Mouse (Mus musculus): ENCODE measurements at regions not wholly inside any gene's neighbourhood (a gene's known extent, or its start where the extent isn't known, plus 50 kb on each side); places are given as distances from the start of the nearest gene placed in this dataset.

DNA sequence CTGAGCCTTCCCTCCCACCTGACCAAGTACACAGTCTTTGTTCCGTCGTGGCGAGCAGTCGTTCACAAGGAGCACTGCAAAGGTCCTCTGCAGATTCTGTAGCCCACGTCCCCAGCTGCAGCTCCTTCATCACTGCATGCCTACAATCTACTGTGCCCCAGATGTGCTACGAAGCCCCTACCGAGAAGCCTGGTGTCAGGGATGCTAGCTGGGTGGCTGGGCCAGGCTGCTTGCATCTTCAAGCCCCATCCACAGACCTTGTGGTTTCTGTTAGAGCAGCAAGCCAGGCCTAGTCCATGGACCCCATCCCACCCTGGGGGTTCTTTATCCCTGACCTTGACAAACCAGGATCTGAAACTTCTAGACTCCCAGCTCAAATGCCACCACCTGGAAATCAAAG lies 266.3 kb upstream of the 3110018I06Rik start:
- Histone ChIP-seq H3K4me1 (ENCODE audit: control insufficient read depth in 2 of 2, insufficient read depth in 2 of 2, low read length in 2 of 2, poor library complexity in 1 of 2) (no peaks in the 10 kb centered on the region), H3K27ac (ENCODE audit: insufficient read depth, low read depth, low read length, poor library complexity, severe bottlenecking) (no peak overlapping the region), H3K36me3 (ENCODE audit: control insufficient read depth, insufficient read depth, low read length, poor library complexity, severe bottlenecking) (no peaks in the 10 kb centered on the region), H3K9ac (ENCODE audit: insufficient read depth, low read depth, low read length, poor library complexity, severe bottlenecking) (no peak overlapping the region), H3K9me3 (ENCODE audit: control insufficient read depth, insufficient read depth, low read depth, low read length) (no peaks in the 10 kb centered on the region), H3K4me3 (ENCODE audit: insufficient read depth in 1 of 2, low read depth in 1 of 2, low read length in 2 of 2, poor library complexity in 1 of 2, severe bottlenecking in 1 of 2) (no peak overlapping the region)
- DNase-seq (ENCODE audit: low read depth, low spot score) = no peak
- no peak for TF ChIP-seq HCFC1 (IDR thresholded peaks at IDR 0.05; ENCODE audit: borderline replicate concordance, insufficient read depth, low read length)
- no peak for TF ChIP-seq CHD2 (IDR thresholded peaks at IDR 0.05; ENCODE audit: low read depth, low read length)
- no peak for TF ChIP-seq ZC3H11A (IDR thresholded peaks at IDR 0.05; ENCODE audit: borderline replicate concordance, low read depth, low read length)
- no peak for TF ChIP-seq ZNF384 (IDR thresholded peaks at IDR 0.05; ENCODE audit: low read depth, low read length)
- no peak for TF ChIP-seq MAFK (IDR thresholded peaks at IDR 0.05; ENCODE audit: insufficient read depth, low read depth, low read length)
- in situ Hi-C loops (cut with MboI; ENCODE audit: low sequenced_read_pairs in 2 of 2, unreplicated experiment in 2 of 2) = no loop called here

DNA sequence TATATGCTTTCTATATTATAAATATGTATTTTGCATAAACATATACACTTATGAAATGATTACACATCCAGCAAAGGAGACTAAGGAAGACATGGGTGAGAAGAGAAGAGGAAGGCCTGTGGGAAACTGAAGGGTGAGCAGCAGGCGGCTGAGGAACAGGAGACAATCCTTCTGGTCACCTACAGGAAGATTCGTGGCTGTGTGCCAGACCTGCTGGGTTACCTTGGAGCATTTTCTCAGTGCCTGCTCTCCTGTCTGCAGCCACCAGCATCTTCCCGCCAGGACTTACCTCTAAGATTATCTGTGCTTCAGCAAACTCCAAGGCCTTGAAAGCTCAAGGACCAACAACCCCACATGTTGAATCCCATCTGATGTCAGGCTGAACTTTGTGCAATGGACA lies 258.3 kb upstream of the 3110018I06Rik start:
- in situ Hi-C loops (cut with MboI; ENCODE audit: low sequenced_read_pairs in 2 of 2, unreplicated experiment in 2 of 2) = no loop called here
- TF ChIP-seq ZC3H11A (IDR thresholded peaks at IDR 0.05; ENCODE audit: borderline replicate concordance, low read depth, low read length) (no peak), HCFC1 (IDR thresholded peaks at IDR 0.05; ENCODE audit: borderline replicate concordance, insufficient read depth, low read length) (no peak), CHD2 (IDR thresholded peaks at IDR 0.05; ENCODE audit: low read depth, low read length) (no peak), MAFK (IDR thresholded peaks at IDR 0.05; ENCODE audit: insufficient read depth, low read depth, low read length) (no peak), ZNF384 (IDR thresholded peaks at IDR 0.05; ENCODE audit: low read depth, low read length) (no peak)
- no peak for DNase-seq (ENCODE audit: low read depth, low spot score)
- Histone ChIP-seq H3K9ac (ENCODE audit: insufficient read depth, low read depth, low read length, poor library complexity, severe bottlenecking) (no peak overlapping the region), H3K4me3 (ENCODE audit: insufficient read depth in 1 of 2, low read depth in 1 of 2, low read length in 2 of 2, poor library complexity in 1 of 2, severe bottlenecking in 1 of 2) (no peak overlapping the region), H3K27ac (ENCODE audit: insufficient read depth, low read depth, low read length, poor library complexity, severe bottlenecking) (no peak overlapping the region), H3K4me1 (ENCODE audit: control insufficient read depth in 2 of 2, insufficient read depth in 2 of 2, low read length in 2 of 2, poor library complexity in 1 of 2) (no peaks in the 10 kb centered on the region), H3K36me3 (ENCODE audit: control insufficient read depth, insufficient read depth, low read length, poor library complexity, severe bottlenecking) (no peaks in the 10 kb centered on the region), H3K9me3 (ENCODE audit: control insufficient read depth, insufficient read depth, low read depth, low read length) (no peaks in the 10 kb centered on the region)

DNA sequence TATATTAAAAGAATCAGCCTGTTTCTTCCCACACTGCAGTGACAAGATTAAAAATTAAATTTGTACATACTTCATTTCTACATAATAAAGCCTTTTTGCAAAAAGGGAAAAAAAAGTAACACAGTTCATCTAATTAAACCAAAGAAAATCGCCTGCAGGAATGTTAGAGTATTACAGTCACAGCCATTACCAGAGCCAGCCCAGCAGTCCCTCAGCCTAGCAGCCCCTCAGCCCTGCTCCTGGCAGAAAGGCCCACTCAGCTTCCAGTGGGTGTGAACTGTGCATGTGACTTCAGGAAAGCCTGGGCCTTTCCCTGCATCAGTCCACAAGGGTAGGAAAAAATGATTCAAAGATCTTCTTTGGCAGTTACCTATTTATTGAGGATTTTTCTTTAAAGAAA lies 256.8 kb upstream of the 3110018I06Rik start:
- Histone ChIP-seq H3K36me3 (ENCODE audit: control insufficient read depth, insufficient read depth, low read length, poor library complexity, severe bottlenecking) (no peaks in the 10 kb centered on the region), H3K9me3 (ENCODE audit: control insufficient read depth, insufficient read depth, low read depth, low read length) (no peaks in the 10 kb centered on the region), H3K4me3 (ENCODE audit: insufficient read depth in 1 of 2, low read depth in 1 of 2, low read length in 2 of 2, poor library complexity in 1 of 2, severe bottlenecking in 1 of 2) (no peak overlapping the region), H3K4me1 (ENCODE audit: control insufficient read depth in 2 of 2, insufficient read depth in 2 of 2, low read length in 2 of 2, poor library complexity in 1 of 2) (no peaks in the 10 kb centered on the region), H3K27ac (ENCODE audit: insufficient read depth, low read depth, low read length, poor library complexity, severe bottlenecking) (no peak overlapping the region), H3K9ac (ENCODE audit: insufficient read depth, low read depth, low read length, poor library complexity, severe bottlenecking) (no peak overlapping the region)
- DNase-seq (ENCODE audit: low read depth, low spot score) = no peak
- no peak for TF ChIP-seq CHD2 (IDR thresholded peaks at IDR 0.05; ENCODE audit: low read depth, low read length)
- TF ChIP-seq MAFK (IDR thresholded peaks at IDR 0.05; ENCODE audit: insufficient read depth, low read depth, low read length) = no peak
- no peak for TF ChIP-seq ZC3H11A (IDR thresholded peaks at IDR 0.05; ENCODE audit: borderline replicate concordance, low read depth, low read length)
- no peak for TF ChIP-seq ZNF384 (IDR thresholded peaks at IDR 0.05; ENCODE audit: low read depth, low read length)
- TF ChIP-seq HCFC1 (IDR thresholded peaks at IDR 0.05; ENCODE audit: borderline replicate concordance, insufficient read depth, low read length) = no peak
- in situ Hi-C loops (cut with MboI; ENCODE audit: low sequenced_read_pairs in 2 of 2, unreplicated experiment in 2 of 2) = no loop called here

DNA sequence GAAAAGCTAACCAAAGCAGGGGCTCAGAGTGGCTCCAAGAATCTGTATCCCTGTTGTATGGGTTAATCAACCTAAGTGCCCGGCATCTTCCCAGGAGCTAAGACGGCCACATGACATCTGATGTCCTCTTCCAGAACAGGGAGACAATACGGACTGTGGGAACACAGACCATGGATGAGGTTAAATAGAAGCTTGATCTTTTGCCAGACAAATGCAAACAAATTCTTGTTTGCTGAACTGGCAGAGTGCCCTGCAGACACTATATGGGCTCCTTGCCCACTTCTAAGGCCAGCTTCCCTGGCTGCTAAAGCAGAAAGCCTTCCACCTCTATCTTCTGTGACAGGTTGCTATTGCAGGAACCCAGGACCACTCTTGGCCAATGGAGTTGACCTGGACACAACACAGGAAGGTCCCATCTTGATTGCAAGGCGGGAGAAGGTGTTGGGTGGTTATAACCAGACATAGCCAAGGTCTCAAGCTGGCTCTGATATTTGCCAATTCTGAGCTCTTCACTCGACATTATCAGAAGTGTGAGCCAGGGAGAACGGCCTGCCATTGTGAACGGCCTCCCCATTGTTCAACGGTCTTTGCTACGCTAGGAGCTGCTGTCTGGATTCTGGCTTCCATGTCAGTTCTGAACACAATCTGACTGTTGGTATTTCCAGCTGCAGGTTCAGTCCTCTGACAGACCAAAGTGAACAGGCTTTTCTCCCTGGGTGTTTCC lies 237.5 kb upstream of the 3110018I06Rik start:
- in situ Hi-C loops (cut with MboI; ENCODE audit: low sequenced_read_pairs in 2 of 2, unreplicated experiment in 2 of 2) = no loop called here
- H3K9ac ChIP-seq (ENCODE audit: insufficient read depth, low read depth, low read length, poor library complexity, severe bottlenecking) = no peak overlapping the region

More for the DNA sequence above, 237.5 kb upstream of the 3110018I06Rik start:
- Histone ChIP-seq H3K4me1 (ENCODE audit: control insufficient read depth in 2 of 2, insufficient read depth in 2 of 2, low read length in 2 of 2, poor library complexity in 1 of 2) (no peaks in the 10 kb centered on the region), H3K27ac (ENCODE audit: insufficient read depth, low read depth, low read length, poor library complexity, severe bottlenecking) (no peak overlapping the region), H3K9me3 (ENCODE audit: control insufficient read depth, insufficient read depth, low read depth, low read length) (no peaks in the 10 kb centered on the region), H3K36me3 (ENCODE audit: control insufficient read depth, insufficient read depth, low read length, poor library complexity, severe bottlenecking) (no peaks in the 10 kb centered on the region), H3K4me3 (ENCODE audit: insufficient read depth in 1 of 2, low read depth in 1 of 2, low read length in 2 of 2, poor library complexity in 1 of 2, severe bottlenecking in 1 of 2) (no peak overlapping the region)
- no peak for TF ChIP-seq ZC3H11A (IDR thresholded peaks at IDR 0.05; ENCODE audit: borderline replicate concordance, low read depth, low read length)
- no peak for TF ChIP-seq ZNF384 (IDR thresholded peaks at IDR 0.05; ENCODE audit: low read depth, low read length)
- TF ChIP-seq CHD2 (IDR thresholded peaks at IDR 0.05; ENCODE audit: low read depth, low read length) = no peak
- no peak for TF ChIP-seq HCFC1 (IDR thresholded peaks at IDR 0.05; ENCODE audit: borderline replicate concordance, insufficient read depth, low read length)
- no peak for TF ChIP-seq MAFK (IDR thresholded peaks at IDR 0.05; ENCODE audit: insufficient read depth, low read depth, low read length)
- no peak for DNase-seq (ENCODE audit: low read depth, low spot score)

Measured in ES-E14 (cell line).